Mouse (Mus musculus): Measurements from ENCODE around the gene Ankrd6. TPM values are rescaled to one million over a fixed set of nuclear protein-coding genes. Genes with fewer than 3 reads are reported as not detected.
"Not testable (repeated sequence)": the region's sequence is repeated elsewhere in the genome, so short reads cannot be mapped to it uniquely, and the experiment has no call there.

Gene Ankrd6
- total and polyA plus RNA-seq, 2 experiments from 2014 or later: 2.3 to 20.0 TPM

GRCm38 (mm10) chr4:32982716-32983175, 32.1 kb upstream of the Ankrd6 start, which contains the start of gene Rragd:
TSS of gene Rragd (plus strand) at chr4:32983037.
- Histone ChIP-seq H3K4me3 (ENCODE audit: low read depth, low read length) (peak within 1 kb of the TSS; percentile 82), H3K4me2 (ENCODE audit: low read depth, low read length) (peak within 1 kb of the TSS; percentile 97), H3K36me3 (replicated peaks; ENCODE audit: control insufficient read depth, insufficient read depth, low read length) (no peaks in the 10 kb centered on the region), H3K27ac (ENCODE audit: low read depth) (peak within 1 kb of the TSS; percentile 87), H3K9ac (replicated peaks; ENCODE audit: low read depth, low read length) (peak within 1 kb of the TSS; percentile 75), H3K9me3 (replicated peaks; ENCODE audit: control insufficient read depth, low read length) (no peaks in the 10 kb centered on the region), H3K27me3 (ENCODE audit: control insufficient read depth, insufficient read depth, low read length) (no peaks in the 10 kb centered on the region), H3K4me1 (ENCODE audit: control insufficient read depth, insufficient read depth) (peaks cover 23% of the 10 kb centered on the region)
- WGBS: 3% methylated on average over 15 of the region's 18 CpGs
- DNase-seq (ENCODE audit: low spot score) (peak; percentile 51), ATAC-seq (ENCODE audit: insufficient read depth, low read depth) (peak; percentile 59)
- no peak for TF ChIP-seq CTCF (IDR thresholded peaks at IDR 0.05; ENCODE audit: low read depth)
- no peak for TF ChIP-seq EP300 (IDR thresholded peaks at IDR 0.05; ENCODE audit: low read depth)

DNA sequence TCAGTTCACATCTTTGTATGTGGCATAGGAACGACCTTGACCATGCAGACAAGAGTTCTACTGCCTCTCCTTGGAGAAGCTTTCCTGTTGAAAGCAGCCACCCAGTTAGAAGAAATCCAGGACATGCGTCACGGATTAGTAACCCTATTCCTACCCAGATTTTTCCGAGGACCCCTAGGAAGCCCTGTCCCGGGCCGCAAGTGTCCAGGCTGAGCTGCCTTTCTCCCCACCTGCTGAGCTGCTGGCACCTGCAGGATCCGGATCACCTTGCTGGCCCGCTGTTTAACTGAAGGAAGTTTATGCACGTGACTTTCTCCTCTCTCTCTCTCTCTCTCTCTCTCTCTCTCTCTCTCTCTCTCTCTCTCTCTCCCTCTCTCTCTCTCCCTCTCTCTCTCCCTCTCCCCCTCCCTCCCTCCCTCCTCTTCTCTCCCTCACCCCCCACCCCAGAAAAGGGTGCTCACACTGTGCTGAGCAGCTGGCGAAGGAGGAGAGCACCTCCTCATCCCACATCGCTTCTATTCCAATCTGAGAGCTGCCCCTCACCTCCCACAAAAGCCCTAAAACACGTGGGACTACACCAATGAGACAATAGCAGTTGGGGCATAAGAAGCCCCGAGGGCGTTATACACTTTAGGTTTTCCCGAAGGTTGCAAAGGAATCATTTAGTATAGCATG, 31.5 kb upstream of the Ankrd6 start:
- Histone ChIP-seq H3K9ac (replicated peaks; ENCODE audit: low read depth, low read length) (peak overlapping the region; percentile 75), H3K27ac (ENCODE audit: low read depth) (peak overlapping the region; percentile 87), H3K4me2 (ENCODE audit: low read depth, low read length) (peak overlapping the region; percentile 97), H3K4me3 (ENCODE audit: low read depth, low read length) (peak overlapping the region; percentile 82), H3K36me3 (replicated peaks; ENCODE audit: control insufficient read depth, insufficient read depth, low read length) (no peaks in the 10 kb centered on the region), H3K4me1 (ENCODE audit: control insufficient read depth, insufficient read depth) (peaks cover 23% of the 10 kb centered on the region), H3K27me3 (ENCODE audit: control insufficient read depth, insufficient read depth, low read length) (no peaks in the 10 kb centered on the region), H3K9me3 (replicated peaks; ENCODE audit: control insufficient read depth, low read length) (no peaks in the 10 kb centered on the region)
- TF ChIP-seq CTCF (IDR thresholded peaks at IDR 0.05; ENCODE audit: low read depth) (no peak), EP300 (IDR thresholded peaks at IDR 0.05; ENCODE audit: low read depth) (no peak)
- no peak for DNase-seq (ENCODE audit: low spot score)
- no peak for ATAC-seq (ENCODE audit: insufficient read depth, low read depth)
- WGBS: 3% methylated on average over 15 of the region's 15 CpGs

- TF ChIP-seq EP300 (IDR thresholded peaks at IDR 0.05; ENCODE audit: low read depth): no peak
- TF ChIP-seq CTCF (IDR thresholded peaks at IDR 0.05; ENCODE audit: low read depth): no peak
- Histone ChIP-seq H3K9me3 (replicated peaks; ENCODE audit: control insufficient read depth, low read length) (no peaks in the 10 kb centered on the region), H3K36me3 (replicated peaks; ENCODE audit: control insufficient read depth, insufficient read depth, low read length) (no peaks in the 10 kb centered on the region), H3K4me3 (ENCODE audit: low read depth, low read length) (0 out of 2 replicates have a peak overlapping the region, but pooled peaks have one; percentile 82), H3K9ac (replicated peaks; ENCODE audit: low read depth, low read length) (no peak overlapping the region), H3K27ac (ENCODE audit: low read depth) (peak overlapping the region; percentile 46), H3K4me2 (ENCODE audit: low read depth, low read length) (peak overlapping the region; percentile 97), H3K4me1 (ENCODE audit: control insufficient read depth, insufficient read depth) (peaks cover 23% of the 10 kb centered on the region), H3K27me3 (ENCODE audit: control insufficient read depth, insufficient read depth, low read length) (no peaks in the 10 kb centered on the region)
- no peak for ATAC-seq (ENCODE audit: insufficient read depth, low read depth)
- no peak for DNase-seq (ENCODE audit: low spot score)
- 10% methylated on average over 5 of the region's 5 CpGs for WGBS
These were observed 31.0 kb upstream of the Ankrd6 start for GRCm38 (mm10) chr4:32981617-32982016.

- no peak overlapping the region for H3K4me3 ChIP-seq (ENCODE audit: low read depth, low read length)
- peaks cover 16% of the 10 kb centered on the region for H3K4me1 ChIP-seq (ENCODE audit: control insufficient read depth, insufficient read depth)
- H3K9me3 ChIP-seq (replicated peaks; ENCODE audit: control insufficient read depth, low read length): 0 out of 2 replicates have a peak, but pooled peaks cover under 1% of the 10 kb centered on the region
- no peaks in the 10 kb centered on the region for H3K27me3 ChIP-seq (ENCODE audit: control insufficient read depth, insufficient read depth, low read length)
- DNase-seq (ENCODE audit: low spot score) (no peak), ATAC-seq (ENCODE audit: insufficient read depth, low read depth) (no peak)
- H3K4me2 ChIP-seq (ENCODE audit: low read depth, low read length): no peak overlapping the region
- H3K36me3 ChIP-seq (replicated peaks; ENCODE audit: control insufficient read depth, insufficient read depth, low read length): no peaks in the 10 kb centered on the region
- H3K9ac ChIP-seq (replicated peaks; ENCODE audit: low read depth, low read length): no peak overlapping the region
- no peak for TF ChIP-seq EP300 (IDR thresholded peaks at IDR 0.05; ENCODE audit: low read depth)
- TF ChIP-seq CTCF (IDR thresholded peaks at IDR 0.05; ENCODE audit: low read depth): no peak
- no peak overlapping the region for H3K27ac ChIP-seq (ENCODE audit: low read depth)
- WGBS: 92% methylated on average over 3 of the region's 3 CpGs
These were observed 29.4 kb upstream of the Ankrd6 start for GRCm38 (mm10) chr4:32980061-32980460.

GRCm38 (mm10) chr4:32977331-32977730, 26.7 kb upstream of the Ankrd6 start:
- no peak overlapping the region for H3K4me3 ChIP-seq (ENCODE audit: low read depth, low read length)
- H3K4me1 ChIP-seq (ENCODE audit: control insufficient read depth, insufficient read depth): 0 out of 2 replicates have a peak, but pooled peaks cover 5% of the 10 kb centered on the region
- DNase-seq (ENCODE audit: low spot score) (no peak), ATAC-seq (ENCODE audit: insufficient read depth, low read depth) (no peak)
- H3K9me3 ChIP-seq (replicated peaks; ENCODE audit: control insufficient read depth, low read length): peaks cover 13% of the 10 kb centered on the region; the same call in 1 of the 2 replicates
- H3K27ac ChIP-seq (ENCODE audit: low read depth): no peak overlapping the region
- H3K27me3 ChIP-seq (ENCODE audit: control insufficient read depth, insufficient read depth, low read length): no peaks in the 10 kb centered on the region
- H3K9ac ChIP-seq (replicated peaks; ENCODE audit: low read depth, low read length): no peak overlapping the region
- H3K36me3 ChIP-seq (replicated peaks; ENCODE audit: control insufficient read depth, insufficient read depth, low read length): no peaks in the 10 kb centered on the region
- 90% methylated on average over 4 of the region's 4 CpGs for WGBS
- no peak overlapping the region for H3K4me2 ChIP-seq (ENCODE audit: low read depth, low read length)
- TF ChIP-seq CTCF (IDR thresholded peaks at IDR 0.05; ENCODE audit: low read depth) (no peak), EP300 (IDR thresholded peaks at IDR 0.05; ENCODE audit: low read depth) (no peak)

GRCm38 (mm10) chr4:32964619-32965018, 14.0 kb upstream of the Ankrd6 start:
- H3K9ac ChIP-seq (replicated peaks; ENCODE audit: low read depth, low read length); H3K9me3 ChIP-seq (replicated peaks; ENCODE audit: control insufficient read depth, low read length); H3K4me3 ChIP-seq (ENCODE audit: low read depth, low read length); H3K27ac ChIP-seq (ENCODE audit: low read depth); H3K36me3 ChIP-seq (replicated peaks; ENCODE audit: control insufficient read depth, insufficient read depth, low read length); DNase-seq (ENCODE audit: low spot score); H3K4me1 ChIP-seq (ENCODE audit: control insufficient read depth, insufficient read depth); ATAC-seq (ENCODE audit: insufficient read depth, low read depth); H3K4me2 ChIP-seq (ENCODE audit: low read depth, low read length); H3K27me3 ChIP-seq (ENCODE audit: control insufficient read depth, insufficient read depth, low read length): not testable (repeated sequence)
- WGBS: 78% methylated on average over 19 of the region's 19 CpGs

All from heart, postnatal 0 days (tissue).